Mouse (Mus musculus): ENCODE measurements around the gene Slc22a22.

The Slc22a22 gene

DNA sequence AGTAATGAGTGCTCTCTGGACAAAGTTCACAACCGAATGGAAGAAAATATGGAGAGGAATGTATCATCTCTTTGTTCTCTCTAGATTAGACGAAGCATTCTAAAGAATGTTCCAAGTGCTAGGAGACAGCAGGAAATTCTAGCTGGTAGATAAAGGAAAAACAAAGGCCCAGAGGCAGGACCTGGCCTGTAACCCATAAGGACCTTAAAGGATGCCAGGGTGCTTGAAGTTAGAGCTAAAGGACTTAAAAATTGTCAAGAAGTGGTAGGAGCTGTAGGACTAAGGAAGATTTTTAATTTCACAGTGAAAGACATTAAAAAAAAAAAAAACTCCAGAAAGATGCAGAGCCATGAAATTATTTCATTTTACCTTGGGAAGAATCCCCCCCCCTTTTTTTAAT lies at the start of gene Slc22a22:
Slc22a22 (minus strand) TSS at position 101 of the 400 bp plus-strand sequence.
- no peak for DNase-seq (ENCODE audit: low read depth, low spot score)

DNA sequence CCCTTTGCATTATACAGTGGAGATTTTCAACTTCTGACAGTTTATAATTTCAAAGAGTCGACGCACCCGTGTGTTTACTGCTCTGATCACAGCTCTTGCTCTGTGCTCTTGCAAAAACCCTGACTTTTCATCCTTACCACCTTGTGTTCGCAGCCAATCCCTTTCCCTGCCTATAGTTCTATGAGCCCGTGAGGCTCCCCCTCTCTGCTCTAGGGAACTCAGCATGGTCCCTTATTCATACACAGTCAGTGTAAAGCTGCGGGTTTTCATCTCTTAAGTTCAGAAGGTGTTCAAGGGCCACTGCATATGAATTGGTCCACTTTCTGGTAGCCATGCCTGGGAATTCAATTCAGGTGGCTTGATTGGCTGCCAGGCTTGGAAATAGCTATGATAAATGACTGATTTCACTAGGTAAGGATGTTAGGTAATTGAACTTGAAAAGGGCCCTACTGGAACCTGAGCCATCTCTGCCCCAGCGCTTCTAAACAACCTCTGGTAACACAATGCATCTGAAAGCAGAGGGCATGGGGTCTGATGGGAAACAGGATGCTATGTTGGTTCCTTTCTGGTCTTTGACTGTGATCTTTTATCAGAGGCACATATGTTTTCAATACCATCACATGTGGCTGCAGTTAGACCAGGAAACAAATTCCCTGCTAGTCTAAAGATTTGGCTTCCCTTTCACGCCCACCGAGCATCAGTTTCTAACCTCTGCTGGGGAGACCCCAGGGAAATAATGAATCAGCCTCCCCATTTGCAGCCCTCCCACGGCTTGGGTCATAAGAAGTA lies 46.3 kb upstream of the Slc22a22 start:
- DNase-seq (ENCODE audit: low read depth, low spot score) = no peak

DNA sequence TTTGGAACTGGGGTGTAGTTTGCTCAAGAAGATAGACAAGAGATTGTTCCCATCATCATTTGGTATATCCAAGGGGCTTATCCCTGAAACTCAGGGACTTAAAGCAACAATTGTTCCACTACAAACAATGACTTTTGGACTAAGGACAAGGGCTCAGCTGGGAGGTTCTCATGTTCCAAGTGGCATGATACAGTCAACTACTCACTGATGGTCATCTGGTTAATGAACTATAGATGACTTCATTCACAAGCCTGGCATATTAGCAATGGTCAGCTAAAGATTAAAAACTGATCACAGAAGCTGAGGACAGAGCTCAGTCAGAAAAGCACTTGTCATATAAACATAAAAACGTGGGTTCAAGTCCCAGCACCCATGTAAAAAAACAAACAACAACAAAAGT lies 44.7 kb upstream of the Slc22a22 start:
- DNase-seq (ENCODE audit: low read depth, low spot score) = no peak

DNA sequence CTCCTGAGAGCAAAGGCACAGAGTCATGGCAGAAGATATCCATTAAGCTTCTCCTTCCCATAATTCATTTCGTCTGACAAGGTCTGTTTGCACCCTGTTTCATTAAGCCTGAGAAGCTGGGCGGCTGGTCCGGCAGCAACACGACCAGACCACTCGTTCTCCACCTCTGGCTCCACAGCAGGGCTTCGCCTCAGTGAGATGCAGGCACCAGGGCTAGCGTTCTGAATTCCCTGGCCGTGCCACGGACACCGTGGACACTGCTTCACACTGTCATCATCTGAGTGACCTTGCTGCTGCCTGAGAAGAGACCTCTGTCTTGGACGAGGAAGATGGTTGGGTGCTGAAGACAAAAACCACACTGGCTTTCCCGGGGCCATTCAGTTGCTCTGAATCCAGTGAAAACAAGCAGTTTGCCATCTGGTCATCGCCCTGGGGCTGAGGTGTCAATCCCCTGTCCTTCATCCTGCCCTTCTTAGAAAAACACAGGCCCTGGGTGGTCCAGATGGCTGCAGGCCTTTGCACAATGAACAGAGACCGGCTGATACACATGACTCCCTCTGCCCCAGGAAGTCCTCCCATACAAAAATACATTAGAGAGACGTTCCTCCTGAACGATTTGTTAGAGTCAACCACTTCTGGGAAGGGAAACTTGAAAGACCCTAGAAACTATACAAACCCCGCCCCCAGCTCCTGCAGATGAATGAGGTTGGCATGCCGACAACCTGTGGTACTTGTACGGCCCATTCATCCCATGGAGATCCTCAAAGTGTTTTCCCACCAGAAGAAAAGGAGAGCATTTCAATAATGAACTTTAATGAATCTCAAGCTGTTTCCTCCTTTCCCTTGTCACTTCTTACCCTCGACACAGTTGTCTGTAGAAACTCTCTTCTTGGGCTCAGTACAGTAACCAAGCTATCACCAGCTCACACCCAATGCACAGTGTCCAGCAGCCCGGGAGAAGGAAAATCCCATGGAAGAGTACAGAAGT lies 32.1 kb upstream of the Slc22a22 start:
- peak; percentile 3 for DNase-seq (ENCODE audit: low read depth, low spot score)

GRCm38 (mm10) chr15:57508242-57509184 lies 31.1 kb upstream of the Slc22a22 start:
- peak; percentile 81 for DNase-seq (ENCODE audit: low read depth, low spot score)

DNA sequence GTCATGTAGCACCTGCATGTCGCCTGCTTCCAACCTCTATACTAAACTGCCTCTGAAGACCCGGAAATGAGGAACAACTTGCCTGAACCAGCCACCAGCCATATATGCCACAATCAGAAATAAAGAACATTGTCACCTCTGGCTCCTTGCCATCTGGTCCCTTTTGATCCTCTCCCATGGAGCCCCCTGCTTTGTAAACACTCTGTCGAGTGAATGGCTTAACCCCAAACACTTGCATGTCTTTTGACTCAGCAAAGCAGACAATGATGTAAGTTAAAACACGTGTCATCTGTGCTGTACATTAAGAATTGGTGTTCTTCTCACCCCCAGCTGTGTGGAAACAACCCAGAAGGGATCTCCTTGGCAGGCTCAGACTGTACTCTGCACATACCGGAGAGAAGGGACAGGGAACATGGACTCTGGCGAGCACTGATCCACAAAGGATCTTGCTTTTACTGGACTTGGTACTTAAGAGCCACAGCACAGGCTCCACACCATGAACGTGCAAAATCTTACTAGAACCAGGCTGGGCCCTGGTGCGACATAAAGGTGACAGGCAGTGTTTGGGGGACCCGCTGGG lies 26.8 kb upstream of the Slc22a22 start:
- DNase-seq (ENCODE audit: low read depth, low spot score) = no peak

- DNase-seq (ENCODE audit: low read depth, low spot score) = no peak
Observed at GRCm38 (mm10) chr15:57503656-57504055, 26.2 kb upstream of the Slc22a22 start.

- no peak for DNase-seq (ENCODE audit: low read depth, low spot score)
Observed at GRCm38 (mm10) chr15:57501559-57501958, 24.1 kb upstream of the Slc22a22 start.

- DNase-seq (ENCODE audit: low read depth, low spot score) = no peak
Observed at GRCm38 (mm10) chr15:57496106-57496505, 18.7 kb upstream of the Slc22a22 start.

- DNase-seq (ENCODE audit: low read depth, low spot score) = no peak
Observed at GRCm38 (mm10) chr15:57482509-57482908, 5.1 kb upstream of the Slc22a22 start.

- DNase-seq (ENCODE audit: low read depth, low spot score) = no peak
Observed at GRCm38 (mm10) chr15:57471648-57472047, 5.8 kb downstream of the Slc22a22 start.

- no peak for DNase-seq (ENCODE audit: low read depth, low spot score)
Observed at GRCm38 (mm10) chr15:57465996-57466395, 11.4 kb downstream of the Slc22a22 start.

DNA sequence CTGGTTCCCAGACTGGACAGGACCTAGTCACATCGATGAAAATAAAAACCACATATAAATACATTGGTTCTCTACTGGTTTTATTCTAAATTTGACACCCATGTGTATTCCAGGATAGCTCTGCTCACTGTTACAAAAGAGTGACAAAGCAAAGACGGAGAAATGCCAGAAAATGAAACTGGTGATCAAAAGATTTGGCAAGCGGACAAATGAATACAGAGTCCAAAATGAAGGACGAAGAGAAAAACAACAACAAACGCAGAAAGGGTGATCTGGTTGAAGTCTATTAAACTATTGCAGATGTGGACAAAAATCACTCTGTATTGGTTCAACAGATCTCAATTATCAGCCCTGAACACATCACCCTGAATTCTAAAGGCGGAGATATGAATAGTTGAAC lies 12.4 kb downstream of the Slc22a22 start:
- DNase-seq (ENCODE audit: low read depth, low spot score) = no peak

GRCm38 (mm10) chr15:57464066-57464465 lies 13.4 kb downstream of the Slc22a22 start:
- DNase-seq (ENCODE audit: low read depth, low spot score) = peak; percentile 20

DNA sequence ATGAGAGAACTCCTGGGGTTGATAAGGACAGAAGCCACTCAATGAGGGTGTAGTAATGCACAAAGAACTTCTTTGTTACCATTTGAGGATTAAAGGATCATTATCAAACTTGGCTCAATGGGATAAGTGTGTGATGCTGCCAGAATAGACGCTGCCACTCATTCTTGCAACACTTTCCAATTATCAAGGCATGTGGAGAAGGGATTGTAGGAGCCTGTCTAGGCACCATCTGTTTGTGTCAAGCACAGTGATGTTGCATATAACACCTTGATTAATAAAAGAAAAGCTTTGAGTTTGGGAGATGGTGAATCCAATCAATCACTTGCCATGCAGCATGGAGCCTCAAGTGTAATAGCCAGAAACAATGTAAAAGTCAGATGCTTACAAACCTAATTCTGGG lies 16.1 kb downstream of the Slc22a22 start:
- no peak for DNase-seq (ENCODE audit: low read depth, low spot score)

DNA sequence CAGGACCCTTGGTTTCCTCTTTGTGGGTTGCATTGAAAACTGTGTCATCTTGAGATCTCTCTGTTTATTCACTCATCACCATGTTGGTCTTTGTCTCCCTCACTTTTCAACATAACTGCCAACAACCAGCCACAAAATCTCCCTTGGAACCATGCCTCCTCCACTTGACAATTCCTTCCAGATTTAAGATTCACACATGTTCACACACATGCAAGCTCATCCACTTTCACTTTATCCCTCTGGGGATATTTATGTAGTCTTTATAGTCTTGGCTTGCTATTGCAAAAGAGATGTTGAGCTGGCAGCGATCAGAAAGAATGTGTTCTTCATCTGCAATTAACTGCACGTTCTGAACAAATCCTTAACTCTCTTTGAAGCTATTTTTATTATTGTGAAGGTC lies 20.1 kb downstream of the Slc22a22 start:
- no peak for DNase-seq (ENCODE audit: low read depth, low spot score)

- DNase-seq (ENCODE audit: low read depth, low spot score) = no peak
Observed at GRCm38 (mm10) chr15:57434710-57435404, 42.6 kb downstream of the Slc22a22 start.

- DNase-seq (ENCODE audit: low read depth, low spot score) = peak; percentile 51
Observed at GRCm38 (mm10) chr15:57408498-57408897, 68.9 kb downstream of the Slc22a22 start.

DNA sequence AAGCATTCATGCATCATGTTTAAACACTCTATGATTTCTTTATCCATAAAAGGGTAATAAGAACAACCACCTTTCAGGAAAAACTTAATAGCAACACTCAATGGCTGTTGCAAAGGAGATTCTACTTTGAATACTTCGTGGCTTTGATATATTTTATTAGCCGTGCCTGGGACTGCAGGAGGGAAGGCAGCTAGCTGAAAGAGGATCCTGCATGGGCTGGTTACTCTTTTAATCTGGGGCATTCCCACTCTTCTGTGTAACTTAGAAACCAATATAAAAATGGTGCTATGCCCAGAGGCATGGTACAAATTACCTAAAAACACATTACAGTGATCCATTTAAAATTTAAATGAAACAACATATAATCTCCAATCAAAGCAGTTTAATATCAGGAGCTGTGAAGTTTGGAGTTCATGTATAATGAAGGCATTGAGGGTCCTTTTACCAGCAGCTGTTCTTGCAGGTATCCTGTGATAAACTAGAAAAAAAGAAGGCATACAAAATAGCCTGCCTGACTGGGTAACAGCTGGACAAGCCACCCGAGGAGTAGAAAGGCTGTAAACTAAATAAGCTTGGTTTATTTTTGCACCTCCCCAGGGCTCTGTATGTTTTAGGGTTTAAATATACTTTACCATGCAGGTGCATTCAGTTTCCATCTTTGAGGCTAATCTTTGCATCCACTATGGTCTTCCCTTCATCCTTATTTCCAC lies 78.8 kb downstream of the Slc22a22 start:
- DNase-seq (ENCODE audit: low read depth, low spot score) = no peak

GRCm38 (mm10) chr15:57394053-57394452 lies 83.4 kb downstream of the Slc22a22 start:
- DNase-seq (ENCODE audit: low read depth, low spot score) = no peak

All from brain, adult 2 months (tissue).